Mouse (Mus musculus) forebrain, embryonic 12.5 days (tissue): Measurements from ENCODE around the gene Gtf2h4. TPM values are rescaled to one million over a fixed set of nuclear protein-coding genes. Genes with fewer than 3 reads are reported as not detected.
A peak's percentile ranks its signal among the peaks of the same experiment; 100 is the strongest.

Experiments
- ATAC-seq: fragments of 200-750 bp; cut with Nextera tagmentation; 2 replicates; pipeline ENCODE4 v1.8.0; 2017; ENCODE audit warnings: moderate TSS enrichment; ENCODE audit not compliant: low FRiP score
- H3K27ac ChIP-seq: fragments of 300-500 bp; sonication (generic); 2 replicates; pipeline ENCODE4 v1.5.1; 2016; ENCODE audit warnings: mild to moderate bottlenecking
- H3K27me3 ChIP-seq: fragments of 300-500 bp; sonication (generic); 2 replicates; pipeline ENCODE4 v1.6.1; 2016; ENCODE audit warnings: mild to moderate bottlenecking
- H3K36me3 ChIP-seq: fragments of 300-500 bp; sonication (generic); replicated peaks from 2 replicates; pipeline ENCODE4 v1.6.1; 2016; ENCODE audit warnings: mild to moderate bottlenecking
- H3K4me1 ChIP-seq: fragments of 300-500 bp; sonication (generic); 2 replicates; pipeline ENCODE4 v1.6.1; 2016
- H3K4me2 ChIP-seq: fragments of 300-500 bp; sonication (generic); 2 replicates; pipeline ENCODE4 v1.6.1; 2016; ENCODE audit warnings: mild to moderate bottlenecking, moderate library complexity
- H3K4me3 ChIP-seq: fragments of 300-500 bp; sonication (generic); replicated peaks from 2 replicates; pipeline ENCODE4 v1.5.1; 2016; ENCODE audit warnings: mild to moderate bottlenecking
- H3K9ac ChIP-seq: fragments of 300-500 bp; sonication (generic); 2 replicates; pipeline ENCODE4 v1.6.1; 2016; ENCODE audit warnings: mild to moderate bottlenecking
- H3K9me3 ChIP-seq: fragments of 300-500 bp; sonication (generic); 2 replicates; pipeline ENCODE4 v1.6.1; 2016
- WGBS: fragments of 180-500 bp; shearing (Covaris S2); methylation state at CpG from one replicate; pipeline ENCODE4 v1.1.7; 2016; 5-methylcytosine and 5-hydroxymethylcytosine counted together
- polyA plus RNA-seq: library from polyadenylated mRNA; unstranded; fragments of >200 nt; fragmentation: Nextera tagmentation; extraction: Ambion mirVana; gene quantifications from 2 replicates; pipeline ENCODE4 v1.2.1, GENCODE M21; 2016

Gtf2h4 gene
- polyA plus RNA-seq, 1 experiment from 2014 or later, result 39.0 TPM

DNA sequence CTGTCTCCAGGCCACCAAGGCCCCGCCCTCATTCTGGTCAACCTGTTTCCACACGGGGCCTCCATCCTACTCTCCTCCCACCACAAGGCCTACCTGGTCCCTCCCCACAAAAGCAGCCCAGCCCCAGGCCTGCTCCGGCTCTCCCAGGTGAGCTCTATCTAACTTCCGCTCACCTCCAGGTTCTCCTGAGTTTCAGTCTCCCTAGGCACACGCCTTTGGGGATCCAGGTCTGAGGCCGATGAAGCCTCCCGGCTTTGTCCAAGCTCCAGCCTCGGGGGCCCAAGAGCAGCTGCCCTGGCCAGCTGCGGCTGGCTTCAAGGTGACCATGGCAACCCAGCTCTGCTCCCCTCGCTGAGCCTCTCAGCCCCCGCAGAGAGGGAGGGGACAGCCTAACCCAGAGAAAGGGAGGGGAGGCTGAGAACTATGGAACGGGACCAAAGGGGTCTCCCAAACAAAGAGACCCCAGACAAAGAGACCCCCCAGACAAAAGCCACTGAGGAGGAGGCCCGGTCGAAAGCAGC lies 30.3 kb upstream of the Gtf2h4 start:
- ATAC-seq, result peak; percentile 84
- H3K9ac ChIP-seq, result peak overlapping the region; percentile 94
- peaks cover 57% of the 10 kb centered on the region for H3K4me1 ChIP-seq
- H3K9me3 ChIP-seq, result no peaks in the 10 kb centered on the region
- H3K27ac ChIP-seq, result peak overlapping the region; percentile 99
- under 1% methylated on average over 14 of the region's 14 CpGs for WGBS
- peak overlapping the region; percentile 72 for H3K4me3 ChIP-seq
- peak overlapping the region; percentile 88 for H3K4me2 ChIP-seq
- H3K36me3 ChIP-seq, result peaks cover 6% of the 10 kb centered on the region; the same call in 1 of the 2 replicates
- H3K27me3 ChIP-seq, result no peaks in the 10 kb centered on the region

- H3K4me3 ChIP-seq, result peak overlapping the region; percentile 72
- H3K9me3 ChIP-seq, result no peaks in the 10 kb centered on the region
- peaks cover 60% of the 10 kb centered on the region for H3K4me1 ChIP-seq
- H3K4me2 ChIP-seq, result peak overlapping the region; percentile 88
- H3K27me3 ChIP-seq, result no peaks in the 10 kb centered on the region
- H3K36me3 ChIP-seq, result peaks cover 6% of the 10 kb centered on the region; the same call in 1 of the 2 replicates
- 0% methylated on average over 2 of the region's 2 CpGs for WGBS
- peak overlapping the region; percentile 94 for H3K9ac ChIP-seq
- H3K27ac ChIP-seq, result peak overlapping the region; percentile 99
- ATAC-seq, result no peak
These were observed 29.5 kb upstream of the Gtf2h4 start for GRCm38 (mm10) chr17:35703065-35703464.

GRCm38 (mm10) chr17:35702605-35703004 lies 29.1 kb upstream of the Gtf2h4 start:
- H3K27ac ChIP-seq, result peak overlapping the region; percentile 99
- ATAC-seq, result no peak
- no peaks in the 10 kb centered on the region for H3K9me3 ChIP-seq
- peak overlapping the region; percentile 94 for H3K9ac ChIP-seq
- WGBS, result 0% methylated on average over 4 of the region's 4 CpGs
- no peaks in the 10 kb centered on the region for H3K27me3 ChIP-seq
- H3K36me3 ChIP-seq, result peaks cover 6% of the 10 kb centered on the region; the same call in 1 of the 2 replicates
- H3K4me1 ChIP-seq, result peaks cover 63% of the 10 kb centered on the region
- H3K4me3 ChIP-seq, result peak overlapping the region; percentile 72
- H3K4me2 ChIP-seq, result peak overlapping the region; percentile 88

- Histone ChIP-seq H3K4me3 (peak overlapping the region; percentile 72), H3K27ac (peak overlapping the region; percentile 99), H3K36me3 (peaks cover 6% of the 10 kb centered on the region; the same call in 1 of the 2 replicates), H3K4me1 (peaks cover 68% of the 10 kb centered on the region), H3K4me2 (peak overlapping the region; percentile 88), H3K27me3 (no peaks in the 10 kb centered on the region), H3K9me3 (no peaks in the 10 kb centered on the region), H3K9ac (peak overlapping the region; percentile 94)
- ATAC-seq, result no peak
- under 1% methylated on average over 16 of the region's 16 CpGs for WGBS
These were observed 28.5 kb upstream of the Gtf2h4 start for GRCm38 (mm10) chr17:35701978-35702461.

DNA sequence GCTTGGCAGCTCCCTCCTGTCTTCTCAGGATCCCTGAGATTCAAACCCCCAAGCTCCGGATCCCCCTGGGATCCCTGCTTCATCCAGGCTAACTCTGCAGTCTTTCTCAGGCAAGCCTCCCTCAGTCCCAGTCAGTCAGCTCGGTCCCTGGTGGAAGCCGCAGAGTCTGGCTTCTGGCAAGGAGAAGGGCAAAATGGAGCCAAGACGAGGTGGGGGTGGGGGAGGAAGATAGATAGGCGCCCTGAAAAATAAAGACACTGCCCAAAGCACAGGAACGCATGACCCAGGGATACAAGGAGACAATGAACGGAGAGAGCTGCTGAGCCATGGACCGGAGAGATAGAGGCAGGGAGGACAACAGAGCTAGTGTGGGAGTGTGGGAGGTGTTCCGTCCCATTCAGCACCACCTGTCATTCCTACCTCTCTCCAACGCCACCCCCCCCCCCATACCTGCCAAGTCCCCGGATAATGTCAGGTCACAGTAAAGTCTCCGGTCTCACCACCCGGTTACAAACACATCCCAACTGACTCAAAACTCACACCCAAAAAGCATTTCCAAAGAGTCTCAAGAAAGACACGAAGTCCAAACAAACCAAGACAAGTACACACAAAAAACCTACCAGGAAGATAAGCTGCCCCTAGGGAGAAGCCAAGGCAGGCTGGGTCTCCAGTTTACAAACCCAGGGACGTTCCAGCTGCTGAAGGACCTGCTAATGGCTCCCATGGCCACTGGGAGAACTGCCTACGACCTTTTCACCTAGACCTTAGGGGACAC lies 27.9 kb upstream of the Gtf2h4 start:
- Histone ChIP-seq H3K27me3 (no peaks in the 10 kb centered on the region), H3K9ac (peak overlapping the region; percentile 94), H3K27ac (peak overlapping the region; percentile 99), H3K4me3 (peak overlapping the region; percentile 72), H3K4me2 (peak overlapping the region; percentile 88), H3K36me3 (peaks cover 6% of the 10 kb centered on the region; the same call in 1 of the 2 replicates), H3K4me1 (peaks cover 73% of the 10 kb centered on the region), H3K9me3 (no peaks in the 10 kb centered on the region)
- no peak for ATAC-seq
- WGBS, result under 1% methylated on average over 16 of the region's 16 CpGs

DNA sequence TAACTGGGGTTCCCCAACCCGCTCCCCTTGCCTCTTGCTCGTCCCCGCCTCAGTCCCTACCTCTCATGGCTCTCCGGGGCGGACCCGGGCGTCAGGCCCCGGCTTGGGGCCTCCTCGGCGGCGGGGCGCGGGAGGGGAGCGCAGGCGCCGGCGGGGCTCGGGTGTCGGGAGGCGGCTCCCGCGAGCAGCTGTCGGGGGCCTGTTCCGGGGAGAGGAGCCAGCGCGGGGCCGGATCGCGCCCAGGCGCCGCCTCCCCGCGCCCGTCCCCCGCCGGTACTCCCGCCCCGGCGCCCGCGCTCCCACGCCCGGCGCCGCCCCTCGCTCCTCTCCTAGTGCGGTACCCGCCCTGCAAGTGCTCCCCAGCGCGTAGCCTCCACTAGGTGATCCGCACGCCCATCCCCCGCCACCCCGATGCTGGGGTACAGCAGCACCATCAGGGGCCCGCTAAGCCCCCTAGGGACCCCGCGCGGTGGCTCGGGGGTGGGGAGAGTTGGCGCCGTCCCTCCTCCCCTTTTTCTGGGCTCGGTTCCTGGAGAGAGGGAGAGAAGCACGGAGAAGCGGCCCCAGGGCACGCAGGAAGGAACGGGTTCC lies 26.9 kb upstream of the Gtf2h4 start:
- under 1% methylated on average over 50 of the region's 66 CpGs for WGBS
- peaks cover 14% of the 10 kb centered on the region for H3K36me3 ChIP-seq
- peaks cover 64% of the 10 kb centered on the region for H3K4me1 ChIP-seq
- peak overlapping the region; percentile 72 for H3K4me3 ChIP-seq
- peak overlapping the region; percentile 88 for H3K4me2 ChIP-seq
- peak overlapping the region; percentile 94 for H3K9ac ChIP-seq
- no peaks in the 10 kb centered on the region for H3K27me3 ChIP-seq
- peak overlapping the region; percentile 99 for H3K27ac ChIP-seq
- H3K9me3 ChIP-seq, result no peaks in the 10 kb centered on the region
- peak; percentile 22 for ATAC-seq

GRCm38 (mm10) chr17:35699919-35700318 lies 26.4 kb upstream of the Gtf2h4 start:
- no peaks in the 10 kb centered on the region for H3K9me3 ChIP-seq
- no peak for ATAC-seq
- peak overlapping the region; percentile 72 for H3K4me3 ChIP-seq
- H3K4me2 ChIP-seq, result peak overlapping the region; percentile 88
- H3K36me3 ChIP-seq, result peaks cover 18% of the 10 kb centered on the region
- 2% methylated on average over 19 of the region's 19 CpGs for WGBS
- peak overlapping the region; percentile 94 for H3K9ac ChIP-seq
- H3K27me3 ChIP-seq, result no peaks in the 10 kb centered on the region
- peaks cover 58% of the 10 kb centered on the region for H3K4me1 ChIP-seq
- H3K27ac ChIP-seq, result peak overlapping the region; percentile 99

- Histone ChIP-seq H3K4me3 (peak overlapping the region; percentile 35), H3K9me3 (no peaks in the 10 kb centered on the region), H3K4me2 (peak overlapping the region; percentile 88), H3K27ac (peak overlapping the region; percentile 99), H3K4me1 (peaks cover 45% of the 10 kb centered on the region), H3K9ac (peak overlapping the region; percentile 60), H3K36me3 (peaks cover 25% of the 10 kb centered on the region), H3K27me3 (no peaks in the 10 kb centered on the region)
- ATAC-seq, result no peak
- WGBS, result 22% methylated on average over 5 of the region's 5 CpGs
These were observed 25.0 kb upstream of the Gtf2h4 start for GRCm38 (mm10) chr17:35698501-35698883.

GRCm38 (mm10) chr17:35697759-35698500 lies 24.4 kb upstream of the Gtf2h4 start:
- peak overlapping the region; percentile 60 for H3K9ac ChIP-seq
- 4% methylated on average over 16 of the region's 16 CpGs for WGBS
- peak overlapping the region; percentile 99 for H3K27ac ChIP-seq
- peak overlapping the region; percentile 35 for H3K4me3 ChIP-seq
- ATAC-seq, result peak; percentile 67
- peaks cover 30% of the 10 kb centered on the region for H3K36me3 ChIP-seq
- no peaks in the 10 kb centered on the region for H3K27me3 ChIP-seq
- H3K9me3 ChIP-seq, result no peaks in the 10 kb centered on the region
- H3K4me1 ChIP-seq, result peaks cover 45% of the 10 kb centered on the region
- peak overlapping the region; percentile 88 for H3K4me2 ChIP-seq

DNA sequence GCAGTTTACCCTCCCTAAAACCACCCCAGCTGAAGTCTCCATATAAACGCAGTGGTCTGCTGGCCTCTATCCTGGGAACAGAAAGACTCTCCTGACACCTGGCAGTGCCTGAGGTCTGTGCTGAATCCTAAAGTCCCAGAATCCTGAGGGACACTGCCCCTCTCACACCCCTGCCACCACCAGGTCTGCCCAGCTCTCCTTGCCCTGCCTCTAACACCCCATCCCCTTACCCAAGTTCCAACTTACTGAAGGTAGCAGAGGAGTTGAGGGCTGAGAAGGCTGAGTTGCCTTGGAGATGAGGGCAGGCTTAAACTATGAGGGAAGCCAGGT lies 23.9 kb upstream of the Gtf2h4 start:
- Histone ChIP-seq H3K9ac (peak overlapping the region; percentile 60), H3K27ac (peak overlapping the region; percentile 99), H3K4me2 (peak overlapping the region; percentile 88), H3K4me1 (peaks cover 45% of the 10 kb centered on the region), H3K27me3 (no peaks in the 10 kb centered on the region), H3K4me3 (peak overlapping the region; percentile 35), H3K9me3 (no peaks in the 10 kb centered on the region), H3K36me3 (peaks cover 36% of the 10 kb centered on the region)
- WGBS, result 13% methylated on average over 1 of the region's 1 CpGs
- no peak for ATAC-seq

DNA sequence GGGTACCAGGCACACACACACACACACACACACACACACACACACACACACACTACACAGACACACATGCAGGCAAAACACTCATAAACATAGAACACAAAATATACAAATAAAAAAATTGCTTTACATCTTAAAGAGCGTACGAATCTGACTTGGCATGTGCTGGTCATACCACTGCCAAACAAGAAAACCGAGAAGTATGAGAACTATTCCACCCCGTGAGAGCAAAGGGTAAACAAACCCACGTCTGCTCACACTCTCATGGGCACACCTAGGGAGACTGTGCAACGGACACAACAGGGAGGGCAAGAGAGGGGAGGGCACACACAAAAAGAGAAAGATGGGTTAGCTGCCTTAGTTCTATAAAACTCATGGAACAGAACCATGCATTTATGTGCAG lies 23.2 kb upstream of the Gtf2h4 start:
- peaks cover 43% of the 10 kb centered on the region for H3K36me3 ChIP-seq
- H3K4me3 ChIP-seq, result peak overlapping the region; percentile 35
- H3K27me3 ChIP-seq, result no peaks in the 10 kb centered on the region
- H3K9ac ChIP-seq, result peak overlapping the region; percentile 60; the same call in 1 of the 2 replicates
- peak overlapping the region; percentile 99 for H3K27ac ChIP-seq
- no peak for ATAC-seq
- peak overlapping the region; percentile 88 for H3K4me2 ChIP-seq
- H3K4me1 ChIP-seq, result peaks cover 38% of the 10 kb centered on the region
- H3K9me3 ChIP-seq, result no peaks in the 10 kb centered on the region
- WGBS, result 69% methylated on average over 6 of the region's 6 CpGs

GRCm38 (mm10) chr17:35695289-35695688 lies 21.8 kb upstream of the Gtf2h4 start:
- Histone ChIP-seq H3K4me2 (no peak overlapping the region), H3K4me3 (no peak overlapping the region), H3K9ac (no peak overlapping the region), H3K36me3 (peaks cover 57% of the 10 kb centered on the region), H3K9me3 (no peaks in the 10 kb centered on the region), H3K27me3 (no peaks in the 10 kb centered on the region), H3K4me1 (peaks cover 37% of the 10 kb centered on the region), H3K27ac (no peak overlapping the region)
- WGBS, result 89% methylated on average over 2 of the region's 2 CpGs
- no peak for ATAC-seq
